Mouse (Mus musculus) kidney, embryonic 16.5 days (tissue): ENCODE results near the gene Fig4. TPM values are rescaled to one million over a fixed set of nuclear protein-coding genes. Genes with fewer than 3 reads are reported as not detected.

Experiments used
- ATAC-seq: fragments of 200-750 bp; cut with Nextera tagmentation; 2 replicates; pipeline ENCODE4 v1.8.0; 2017; ENCODE audit warnings: moderate TSS enrichment; ENCODE audit not compliant: low FRiP score, low TSS enrichment
- H3K27ac ChIP-seq: fragments of 300-500 bp; sonication (generic); 2 replicates; pipeline ENCODE4 v1.5.1; 2014; ENCODE audit warnings: low read length
- H3K27me3 ChIP-seq: fragments of 300-500 bp; sonication (generic); 2 replicates; pipeline ENCODE4 v1.6.1; 2014; ENCODE audit warnings: low read length, control low read depth, mixed read lengths; ENCODE audit not compliant: insufficient read depth
- H3K36me3 ChIP-seq: fragments of 300-500 bp; sonication (generic); 2 replicates; pipeline ENCODE4 v1.6.1; 2014; ENCODE audit warnings: low read length, control low read depth, mixed read lengths; ENCODE audit not compliant: insufficient read depth
- H3K4me1 ChIP-seq: fragments of 300-500 bp; sonication (generic); 2 replicates; pipeline ENCODE4 v1.6.1; 2014; ENCODE audit warnings: low read length, control low read depth, mixed read lengths; ENCODE audit not compliant: insufficient read depth
- H3K4me2 ChIP-seq: fragments of 300-500 bp; sonication (generic); replicated peaks from 2 replicates; pipeline ENCODE4 v1.6.1; 2014; ENCODE audit warnings: low read depth, low read length
- H3K4me3 ChIP-seq: fragments of 300-500 bp; sonication (generic); 2 replicates; pipeline ENCODE4 v1.5.1; 2014; ENCODE audit warnings: mild to moderate bottlenecking, low read length
- H3K9ac ChIP-seq: fragments of 300-500 bp; sonication (generic); replicated peaks from 2 replicates; pipeline ENCODE4 v1.6.1; 2014; ENCODE audit warnings: low read length
- H3K9me3 ChIP-seq: fragments of 300-500 bp; sonication (generic); 2 replicates; pipeline ENCODE4 v1.6.1; 2016; ENCODE audit warnings: low read length, control low read depth
- WGBS: fragments of 180-500 bp; shearing (Covaris S2); extraction: QIAGEN DNeasy Blood & Tissue Kit; methylation state at CpG from one replicate; pipeline ENCODE4 v1.1.7; 2014; 5-methylcytosine and 5-hydroxymethylcytosine counted together
- polyA plus RNA-seq: library from polyadenylated mRNA; unstranded; fragments of >200 nt; fragmentation: Nextera tagmentation; extraction: Ambion mirVana; gene quantifications from 2 replicates; pipeline ENCODE4 v1.2.1, GENCODE M21; 2015

The Fig4 gene
- polyA plus RNA-seq, 1 experiment from 2014 or later, result 17.2 TPM

GRCm38 (mm10) chr10:41204637-41205315 lies 98.3 kb downstream of the Fig4 start:
- no peaks in the 10 kb centered on the region for H3K9me3 ChIP-seq
- no peak overlapping the region for H3K9ac ChIP-seq
- no peaks in the 10 kb centered on the region for H3K4me1 ChIP-seq
- no peak for ATAC-seq
- H3K4me3 ChIP-seq, result no peak overlapping the region
- H3K36me3 ChIP-seq, result no peaks in the 10 kb centered on the region
- no peak overlapping the region for H3K4me2 ChIP-seq
- H3K27me3 ChIP-seq, result no peaks in the 10 kb centered on the region
- WGBS, result 66% methylated on average over 11 of the region's 11 CpGs
- no peak overlapping the region for H3K27ac ChIP-seq

GRCm38 (mm10) chr10:41204191-41204590 lies 98.9 kb downstream of the Fig4 start:
- Histone ChIP-seq H3K4me2 (no peak overlapping the region), H3K4me1 (no peaks in the 10 kb centered on the region), H3K27me3 (no peaks in the 10 kb centered on the region), H3K27ac (no peak overlapping the region), H3K36me3 (no peaks in the 10 kb centered on the region), H3K9me3 (no peaks in the 10 kb centered on the region), H3K9ac (no peak overlapping the region), H3K4me3 (no peak overlapping the region)
- ATAC-seq, result no peak
- WGBS, result 44% methylated on average over 5 of the region's 5 CpGs

- peaks cover 3% of the 10 kb centered on the region; the same call in 1 of the 2 replicates for H3K9me3 ChIP-seq
- no peaks in the 10 kb centered on the region for H3K27me3 ChIP-seq
- H3K4me2 ChIP-seq, result no peak overlapping the region
- no peak overlapping the region for H3K4me3 ChIP-seq
- H3K36me3 ChIP-seq, result no peaks in the 10 kb centered on the region
- H3K4me1 ChIP-seq, result no peaks in the 10 kb centered on the region
- no peak overlapping the region for H3K27ac ChIP-seq
- no peak overlapping the region for H3K9ac ChIP-seq
- no peak for ATAC-seq
- 54% methylated on average over 6 of the region's 6 CpGs for WGBS
These were observed 104.3 kb downstream of the Fig4 start for GRCm38 (mm10) chr10:41198719-41199118.

GRCm38 (mm10) chr10:41197788-41198187 lies 105.3 kb downstream of the Fig4 start:
- Histone ChIP-seq H3K9ac (no peak overlapping the region), H3K36me3 (no peaks in the 10 kb centered on the region), H3K4me3 (no peak overlapping the region), H3K27me3 (no peaks in the 10 kb centered on the region), H3K27ac (no peak overlapping the region), H3K4me2 (no peak overlapping the region), H3K4me1 (no peaks in the 10 kb centered on the region), H3K9me3 (peaks cover 3% of the 10 kb centered on the region; the same call in 1 of the 2 replicates)
- 93% methylated on average over 5 of the region's 5 CpGs for WGBS
- ATAC-seq, result no peak

GRCm38 (mm10) chr10:41196295-41196694 lies 106.8 kb downstream of the Fig4 start:
- Histone ChIP-seq H3K4me3 (no peak overlapping the region), H3K36me3 (no peaks in the 10 kb centered on the region), H3K27me3 (no peaks in the 10 kb centered on the region), H3K9me3 (peaks cover 3% of the 10 kb centered on the region; the same call in 1 of the 2 replicates), H3K27ac (no peak overlapping the region), H3K4me2 (no peak overlapping the region), H3K4me1 (no peaks in the 10 kb centered on the region), H3K9ac (no peak overlapping the region)
- ATAC-seq, result no peak
- WGBS, result 82% methylated on average over 4 of the region's 4 CpGs

- H3K9ac ChIP-seq, result no peak overlapping the region
- H3K27me3 ChIP-seq, result no peaks in the 10 kb centered on the region
- no peak overlapping the region for H3K27ac ChIP-seq
- H3K36me3 ChIP-seq, result 0 out of 2 replicates have a peak, but pooled peaks cover 3% of the 10 kb centered on the region
- no peaks in the 10 kb centered on the region for H3K9me3 ChIP-seq
- no peak overlapping the region for H3K4me3 ChIP-seq
- H3K4me1 ChIP-seq, result no peaks in the 10 kb centered on the region
- H3K4me2 ChIP-seq, result no peak overlapping the region
- no peak for ATAC-seq
- 83% methylated on average over 3 of the region's 3 CpGs for WGBS
These were observed 113.7 kb downstream of the Fig4 start for GRCm38 (mm10) chr10:41189392-41189791.

GRCm38 (mm10) chr10:41183975-41184374 lies 119.1 kb downstream of the Fig4 start:
- no peaks in the 10 kb centered on the region for H3K9me3 ChIP-seq
- ATAC-seq, result peak; percentile 73; the same call in 1 of the 2 replicates
- no peak overlapping the region for H3K4me2 ChIP-seq
- no peak overlapping the region for H3K27ac ChIP-seq
- H3K9ac ChIP-seq, result no peak overlapping the region
- H3K4me1 ChIP-seq, result no peaks in the 10 kb centered on the region
- H3K36me3 ChIP-seq, result 0 out of 2 replicates have a peak, but pooled peaks cover 3% of the 10 kb centered on the region
- no peak overlapping the region for H3K4me3 ChIP-seq
- 42% methylated on average over 3 of the region's 3 CpGs for WGBS
- no peaks in the 10 kb centered on the region for H3K27me3 ChIP-seq

- Histone ChIP-seq H3K36me3 (0 out of 2 replicates have a peak, but pooled peaks cover 3% of the 10 kb centered on the region), H3K4me3 (no peak overlapping the region), H3K9ac (no peak overlapping the region), H3K4me2 (no peak overlapping the region), H3K9me3 (no peaks in the 10 kb centered on the region), H3K27me3 (no peaks in the 10 kb centered on the region), H3K4me1 (no peaks in the 10 kb centered on the region), H3K27ac (no peak overlapping the region)
- 30% methylated on average over 6 of the region's 6 CpGs for WGBS
- no peak for ATAC-seq
These were observed 120.4 kb downstream of the Fig4 start for GRCm38 (mm10) chr10:41182644-41183043.

- no peak overlapping the region for H3K4me3 ChIP-seq
- no peaks in the 10 kb centered on the region for H3K4me1 ChIP-seq
- H3K4me2 ChIP-seq, result no peak overlapping the region
- H3K36me3 ChIP-seq, result no peaks in the 10 kb centered on the region
- H3K27me3 ChIP-seq, result no peaks in the 10 kb centered on the region
- H3K27ac ChIP-seq, result no peak overlapping the region
- H3K9me3 ChIP-seq, result no peaks in the 10 kb centered on the region
- no peak for ATAC-seq
- no peak overlapping the region for H3K9ac ChIP-seq
- WGBS, result 94% methylated on average over 5 of the region's 5 CpGs
These were observed 136.9 kb downstream of the Fig4 start for GRCm38 (mm10) chr10:41166141-41166540.

- WGBS, result 70% methylated on average over 2 of the region's 2 CpGs
- Histone ChIP-seq H3K4me1 (no peaks in the 10 kb centered on the region), H3K9me3 (no peaks in the 10 kb centered on the region), H3K9ac (no peak overlapping the region), H3K4me3 (no peak overlapping the region), H3K36me3 (no peaks in the 10 kb centered on the region), H3K27me3 (no peaks in the 10 kb centered on the region), H3K27ac (no peak overlapping the region), H3K4me2 (no peak overlapping the region)
- no peak for ATAC-seq
These were observed 140.0 kb downstream of the Fig4 start for GRCm38 (mm10) chr10:41163108-41163507.
